Mouse (Mus musculus): Measurements from ENCODE around the gene Aldoc.

- TF ChIP-seq FOSL1 (IDR thresholded peaks at IDR 0.05; ENCODE audit: insufficient read depth, low read length, poor library complexity, severe bottlenecking) (no peak), MAX (IDR thresholded peaks at IDR 0.05) (no peak), CTCF (IDR thresholded peaks at IDR 0.05; ENCODE audit: control insufficient read depth, insufficient read depth, insufficient read length) (no peak)
These were observed 32.1 kb downstream of the Aldoc start for GRCm38 (mm10) chr11:78354905-78355304.
